Mouse (Mus musculus) kidney, adult 2 months (tissue): ENCODE results near the gene Syt3.

ENCODE experiments used
- CTCF ChIP-seq: fragments of 200-500 bp; conservative IDR thresholded peaks from 2 replicates; pipeline ENCODE4 v1.5.1; 2011; ENCODE audit warnings: low read depth, mild to moderate bottlenecking, control low read depth, low read length, moderate library complexity, mixed read lengths; ENCODE audit not compliant: insufficient read depth, insufficient read length
- POLR2A ChIP-seq: fragments of 200-500 bp; IDR thresholded peaks from one replicate; pipeline ENCODE4 v1.6.1; 2011; ENCODE audit warnings: low read depth, low read length, control low read depth

DNA sequence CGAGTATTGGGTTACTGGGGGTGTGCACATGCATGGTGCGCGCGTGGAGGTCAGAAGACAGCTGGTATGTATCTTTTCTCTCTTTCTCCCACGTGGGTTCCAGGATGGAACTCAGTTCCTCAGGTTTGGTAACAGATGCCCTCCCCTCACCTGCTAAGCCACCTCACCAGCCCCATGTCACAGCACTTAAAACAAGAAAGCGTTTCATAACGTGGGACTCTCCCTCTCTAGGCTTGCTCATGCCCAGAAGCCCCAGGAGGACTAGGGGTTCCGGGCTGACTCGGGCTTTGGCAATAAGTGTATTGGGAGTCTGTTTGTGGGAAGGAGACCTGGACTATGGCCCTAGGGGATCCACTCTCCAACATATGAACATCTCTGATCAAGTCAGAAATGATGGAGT, 50.2 kb downstream of the Syt3 start:
- TF ChIP-seq POLR2A (no peak), CTCF (no peak)
